Comparison of ENCODE assay signal across 8 mouse cellular contexts in genomic region chr10:40256716-40257115, GRCm38 (mm10). TPM values are rescaled to one million over a fixed set of nuclear protein-coding genes. Genes with fewer than 3 reads are reported as not detected.
A peak's percentile ranks its signal among the peaks of the same experiment; 100 is the strongest.
DNase-seq lines count a peak whose midpoint lies in the region; ATAC-seq and TF ChIP-seq lines count a peak whose summit lies in the region.

No protein-coding gene starts in this region.

- H3K27me3 ChIP-seq in E14TG2a.4 (ENCODE audit: insufficient read depth, low read length): no peaks in the 10 kb centered on the region
- no peaks in the 10 kb centered on the region for H3K27me3 ChIP-seq in heart, embryonic 15.5 days
- H3K27me3 ChIP-seq in lung, embryonic 16.5 days (ENCODE audit: control insufficient read depth, insufficient read depth, low read depth, low read length): no peaks in the 10 kb centered on the region

- H3K27ac ChIP-seq in bone marrow macrophage, adult 2 months (ENCODE audit: insufficient read depth, low read depth, low read length): 0 out of 2 replicates have a peak overlapping the region, but pooled peaks have one; percentile 10
- peak overlapping the region; percentile 87 for H3K27ac ChIP-seq in heart, embryonic 15.5 days
- H3K27ac ChIP-seq in lung, embryonic 16.5 days (ENCODE audit: low read length): peak overlapping the region; percentile 94; the same call in 1 of the 2 replicates

- H3K4me1 ChIP-seq in E14TG2a.4 (replicated peaks; ENCODE audit: low read depth, low read length): peaks cover 31% of the 10 kb centered on the region
- 0 out of 2 replicates have a peak, but pooled peaks cover 2% of the 10 kb centered on the region for H3K4me1 ChIP-seq in bone marrow macrophage, adult 2 months (ENCODE audit: control insufficient read depth, insufficient read depth, low read length)
- peaks cover 18% of the 10 kb centered on the region for H3K4me1 ChIP-seq in heart, embryonic 15.5 days (replicated peaks)
- H3K4me1 ChIP-seq in lung, embryonic 16.5 days (replicated peaks; ENCODE audit: control insufficient read depth, insufficient read depth, low read length): peaks cover 5% of the 10 kb centered on the region; the same call in 1 of the 2 replicates

- H3K9me3 ChIP-seq in E14TG2a.4 (ENCODE audit: low read length): no peaks in the 10 kb centered on the region
- no peaks in the 10 kb centered on the region for H3K9me3 ChIP-seq in heart, embryonic 15.5 days (replicated peaks)
- no peaks in the 10 kb centered on the region for H3K9me3 ChIP-seq in lung, embryonic 16.5 days (ENCODE audit: control insufficient read depth, low read length)

- TF ChIP-seq CTCF in E14TG2a.4 (conservative IDR thresholded peaks at IDR 0.05; ENCODE audit: low read length): no peak
- TF ChIP-seq CTCF in bone marrow macrophage, adult 2 months (IDR thresholded peaks at IDR 0.05; ENCODE audit: low read depth, low read length): no peak

- peak; percentile 79 for DNase-seq in kidney, postnatal 10 days
- peak; percentile 27 for DNase-seq in ovary, postnatal 14 days (ENCODE audit: low spot score)
- peak; percentile 64 for DNase-seq in thymus, postnatal 25 days

- H3K4me2 ChIP-seq in heart, embryonic 15.5 days: peak overlapping the region; percentile 65
- H3K4me2 ChIP-seq in lung, embryonic 16.5 days (ENCODE audit: low read depth, low read length): peak overlapping the region; percentile 72

- WGBS in heart, embryonic 15.5 days: 5% methylated on average over 5 of the region's 5 CpGs
- WGBS in lung, embryonic 16.5 days: 1% methylated on average over 5 of the region's 5 CpGs

- peak overlapping the region; percentile 92 for H3K4me3 ChIP-seq in E14TG2a.4 (replicated peaks; ENCODE audit: low read length)
- peak overlapping the region; percentile 99 for H3K4me3 ChIP-seq in bone marrow macrophage, adult 2 months (ENCODE audit: insufficient read depth, low read length)
- peak overlapping the region; percentile 82 for H3K4me3 ChIP-seq in heart, embryonic 15.5 days
- peak overlapping the region; percentile 78 for H3K4me3 ChIP-seq in lung, embryonic 16.5 days (ENCODE audit: low read length)

- H3K36me3 ChIP-seq in E14TG2a.4 (ENCODE audit: insufficient read depth, low read length): peaks cover 42% of the 10 kb centered on the region
- H3K36me3 ChIP-seq in heart, embryonic 15.5 days: peaks cover 23% of the 10 kb centered on the region
- peaks cover 23% of the 10 kb centered on the region for H3K36me3 ChIP-seq in lung, embryonic 16.5 days (ENCODE audit: control insufficient read depth, insufficient read depth, low read length)

- no peak for TF ChIP-seq POLR2A in bone marrow macrophage, adult 2 months (IDR thresholded peaks at IDR 0.05; ENCODE audit: borderline replicate concordance, low read depth, low read length)

- peak; percentile 74 for ATAC-seq in erythroblast, adult 5-6 weeks (replicated peaks; ENCODE audit: low FRiP score, poor library complexity, severe bottlenecking)
- peak; percentile 69 for ATAC-seq in heart, embryonic 15.5 days (replicated peaks; ENCODE audit: insufficient number of reproducible peaks, insufficient read depth, low FRiP score, low read depth)
- peak; percentile 75 for ATAC-seq in lung, embryonic 16.5 days (ENCODE audit: low read depth)

- peak overlapping the region; percentile 89 for H3K9ac ChIP-seq in heart, embryonic 15.5 days
- H3K9ac ChIP-seq in lung, embryonic 16.5 days (ENCODE audit: low read length): peak overlapping the region; percentile 88

RNA-seq across cellular contexts. Expression of gene Gtf3c6, which starts 1.2 kb away (rescaled TPM):
- 36.4 and 47.3 TPM in 2 replicates for polyA plus RNA-seq in bone marrow macrophage, adult 2 months (2012; ENCODE audit: insufficient read depth, insufficient read length, missing spikeins)
- total RNA-seq in erythroblast, adult 5-6 weeks (2015; ENCODE audit: low replicate concordance): 14.4 and 28.6 TPM in 2 replicates
- total RNA-seq in erythroblast, adult 5-6 weeks (2017; ENCODE audit: low replicate concordance): 16.7 and 28.5 TPM in 2 replicates
- polyA plus RNA-seq in heart, embryonic 15.5 days (2015; fragmentation: Nextera tagmentation; extraction: Ambion mirVana): 59.9 and 65.9 TPM in 2 replicates
- polyA plus RNA-seq in lung, embryonic 16.5 days (2015; fragmentation: Nextera tagmentation; extraction: Ambion mirVana): 77.4 and 82.7 TPM in 2 replicates

RNA-seq across cellular contexts. Expression of gene Rpf2, which starts 9.9 kb away (rescaled TPM):
- polyA plus RNA-seq in bone marrow macrophage, adult 2 months (2012; ENCODE audit: insufficient read depth, insufficient read length, missing spikeins): 27.4 and 28.9 TPM in 2 replicates
- 24.6 and 26.8 TPM in 2 replicates for total RNA-seq in erythroblast, adult 5-6 weeks (2015; ENCODE audit: low replicate concordance)
- total RNA-seq in erythroblast, adult 5-6 weeks (2017; ENCODE audit: low replicate concordance): 24.8 and 31.6 TPM in 2 replicates
- polyA plus RNA-seq in heart, embryonic 15.5 days (2015; fragmentation: Nextera tagmentation; extraction: Ambion mirVana): 35.5 and 36.4 TPM in 2 replicates
- 50.6 and 52.4 TPM in 2 replicates for polyA plus RNA-seq in lung, embryonic 16.5 days (2015; fragmentation: Nextera tagmentation; extraction: Ambion mirVana)

RNA-seq across cellular contexts. Expression of gene Amd1, which starts 45.3 kb away (rescaled TPM):
- polyA plus RNA-seq in bone marrow macrophage, adult 2 months (2012; ENCODE audit: insufficient read depth, insufficient read length, missing spikeins): 40.0 and 44.2 TPM in 2 replicates
- total RNA-seq in erythroblast, adult 5-6 weeks (2015; ENCODE audit: low replicate concordance): 49.9 and 70.3 TPM in 2 replicates
- total RNA-seq in erythroblast, adult 5-6 weeks (2017; ENCODE audit: low replicate concordance): 60.2 and 63.1 TPM in 2 replicates
- polyA plus RNA-seq in heart, embryonic 15.5 days (2015; fragmentation: Nextera tagmentation; extraction: Ambion mirVana): 34.5 and 34.7 TPM in 2 replicates
- 49.0 and 53.2 TPM in 2 replicates for polyA plus RNA-seq in lung, embryonic 16.5 days (2015; fragmentation: Nextera tagmentation; extraction: Ambion mirVana)

Comparison
In these comparisons a context has a peak if more than half of its experiments do, and no peak if none do; other contexts are left out.
1. Peak in every context shown above with its lines: DNase-seq, ATAC-seq, H3K4me3 ChIP-seq and H3K27ac ChIP-seq.
2. H3K27ac ChIP-seq: peak in every context shown above with its lines; median percentile 94 in lung, embryonic 16.5 days; 87 in heart, embryonic 15.5 days; 10 in bone marrow macrophage, adult 2 months.
3. DNase-seq: peak in every context shown above with its lines; median percentile 79 in kidney, postnatal 10 days; 64 in thymus, postnatal 25 days; 27 in ovary, postnatal 14 days.